Mouse (Mus musculus) adipose tissue, adult 10 weeks (tissue): Measurements from ENCODE around the gene Tekt2. TPM values are rescaled to one million over a fixed set of nuclear protein-coding genes. Genes with fewer than 3 reads are reported as not detected.

Experiments used
- polyA plus RNA-seq: library from polyadenylated mRNA; stranded (reverse); fragments of 350-450 nt; fragmentation: Illumina TruSeq; extraction: RNeasy Lipid Tissue Mini Kit (QIAGEN cat#74804); gene quantifications from one replicate; pipeline ENCODE4 v1.2.3, GENCODE M21; 2014; ENCODE audit warnings: low read depth, low replicate concordance

The Tekt2 gene
- 10.0 TPM for polyA plus RNA-seq

GRCm38 (mm10) chr4:126325281-126325861 is at the start of gene Tekt2:
Gene Tekt2 (minus strand): TSS chr4:126325688.

DNA sequence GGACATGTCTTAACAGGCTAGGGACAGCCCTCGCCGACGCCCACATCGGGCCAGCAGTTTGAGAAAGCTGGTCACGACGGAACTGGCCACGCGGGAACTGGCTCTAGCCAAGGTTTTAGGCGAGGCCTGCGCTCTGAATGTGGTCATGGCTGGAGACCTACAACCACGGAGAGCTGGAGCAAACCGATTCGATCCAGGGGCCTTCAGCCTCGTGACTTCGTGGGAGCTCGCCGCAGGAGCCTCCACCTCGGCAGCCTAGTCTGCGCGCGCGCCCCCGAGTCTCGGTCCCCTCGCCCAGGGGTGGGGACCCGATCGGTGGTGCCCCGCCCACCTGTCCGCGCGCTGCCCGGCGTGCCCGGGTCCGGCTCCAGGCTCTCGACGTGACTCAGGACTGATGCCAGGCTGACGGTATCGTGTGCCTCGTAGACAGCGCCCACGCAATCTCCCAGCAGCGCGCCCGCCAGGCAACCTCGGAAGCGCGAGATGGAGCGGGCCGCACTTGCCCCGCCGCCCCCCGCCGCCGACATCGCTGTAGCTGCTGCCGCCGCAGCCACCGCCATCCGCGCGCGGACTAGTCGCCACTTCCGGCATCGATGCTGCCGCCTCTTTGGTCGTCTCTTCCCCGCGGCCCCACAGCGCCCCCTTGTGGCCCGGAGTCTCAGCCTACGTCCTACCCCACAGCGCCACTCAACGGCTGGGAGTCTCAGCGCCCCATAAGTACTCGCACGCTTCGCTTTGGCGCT is 4.2 kb downstream of the Tekt2 start, which contains the start of gene Adprhl2:
Gene Adprhl2, minus strand, starts transcription at position 593 of the 743 bp plus-strand sequence.

GRCm38 (mm10) chr4:126286492-126286891 is 39.0 kb downstream of the Tekt2 start, which contains the start of gene Col8a2:
Gene Col8a2 (plus strand): TSS chr4:126286793.

Other genes starting within 250 kb of the Tekt2 start
- gene Lsm10, start 229.1 kb downstream of the Tekt2 start, polyA plus RNA-seq: 20.4 TPM
- 32.8 TPM for gene Stk40, start 221.7 kb downstream of the Tekt2 start, polyA plus RNA-seq
- gene Eva1b, start 177.9 kb downstream of the Tekt2 start, polyA plus RNA-seq: 19.5 TPM
- gene Sh3d21, start 162.2 kb downstream of the Tekt2 start, polyA plus RNA-seq: 20.0 TPM
- gene Thrap3, start 122.9 kb downstream of the Tekt2 start, polyA plus RNA-seq: 120 TPM
- 46.6 TPM for gene Map7d1, start 69.3 kb downstream of the Tekt2 start, polyA plus RNA-seq
- 92.2 TPM for gene Trappc3, start 63.4 kb downstream of the Tekt2 start, polyA plus RNA-seq
- gene Col8a2, start 38.9 kb downstream of the Tekt2 start, polyA plus RNA-seq: 11.6 TPM
- gene Adprhl2, start 4.0 kb downstream of the Tekt2 start, polyA plus RNA-seq: 28.4 TPM
- gene Ago3, start 103.9 kb upstream of the Tekt2 start, polyA plus RNA-seq: 4.3 TPM
- 20.1 TPM for gene Ago1, start 142.9 kb upstream of the Tekt2 start, polyA plus RNA-seq
- gene Ago4, start 207.8 kb upstream of the Tekt2 start, polyA plus RNA-seq: 3.5 TPM
- gene Clspn, start 231.2 kb upstream of the Tekt2 start, polyA plus RNA-seq: 0.41 TPM